Mouse (Mus musculus) myocyte (in vitro differentiated cells): ENCODE measurements around the gene Urb2.

Experiments
- E2F4 ChIP-seq: IDR thresholded peaks from one replicate; pipeline ENCODE4 v1.6.1; 2011; ENCODE audit warnings: mild to moderate bottlenecking, control low read depth, moderate library complexity; ENCODE audit not compliant: insufficient read depth
- MYOD1 ChIP-seq, 3 experiments: IDR thresholded peaks; one replicate each; pipeline ENCODE4 v1.6.1; 2011; ENCODE audit warnings: control low read depth in 2 of 3, low read depth in 2 of 3, mild to moderate bottlenecking in 2 of 3, moderate library complexity in 1 of 3; ENCODE audit not compliant: insufficient read length in 2 of 3, control insufficient read depth in 1 of 3
- POLR2A ChIP-seq: IDR thresholded peaks from one replicate; pipeline ENCODE4 v1.6.1; 2011; ENCODE audit warnings: low read depth, mild to moderate bottlenecking, control low read depth, moderate library complexity; ENCODE audit not compliant: insufficient read length

GRCm38 (mm10) chr8:124077377-124077776 lies 56.1 kb downstream of the Urb2 start:
- no peak for TF ChIP-seq POLR2A
- no peak for TF ChIP-seq MYOD1 (IDR thresholded peaks at IDR 0.05; ENCODE audit: control insufficient read depth in 1 of 3, insufficient read length in 2 of 3, low read depth in 2 of 3)
- TF ChIP-seq E2F4: no peak
